Mouse (Mus musculus): ENCODE measurements at regions not wholly inside any gene's neighbourhood (a gene's known extent, or its start where the extent isn't known, plus 50 kb on each side); places are given as distances from the start of the nearest gene placed in this dataset.

GRCm38 (mm10) chr1:18976705-18977309 lies 126.0 kb upstream of the Tfap2d start:
- intact Hi-C loops (cut with DNase I) = no loop called here
- no peak for DNase-seq
- H3K27ac ChIP-seq = no peak overlapping the region
- peak; percentile 37; the same call in 1 of the 2 replicates for TF ChIP-seq CTCF (IDR thresholded peaks at IDR 0.05)
- no peak overlapping the region for H3K4me3 ChIP-seq

GRCm38 (mm10) chr1:18979141-18979540 lies 123.7 kb upstream of the Tfap2d start:
- no peak for DNase-seq
- no peak overlapping the region for H3K4me3 ChIP-seq
- intact Hi-C loops (cut with DNase I) = no loop called here
- TF ChIP-seq CTCF (IDR thresholded peaks at IDR 0.05) = no peak
- H3K27ac ChIP-seq = no peak overlapping the region

GRCm38 (mm10) chr1:19016778-19017177 lies 86.0 kb upstream of the Tfap2d start:
- Histone ChIP-seq H3K4me3 (no peak overlapping the region), H3K27ac (no peak overlapping the region)
- no peak for DNase-seq
- intact Hi-C loops (cut with DNase I) = no loop called here
- TF ChIP-seq CTCF (IDR thresholded peaks at IDR 0.05) = no peak

Measured in gastrocnemius, adult 2 months (tissue).